Mouse (Mus musculus) fibroblast of lung, adult 2 months (primary cell): ENCODE data around the gene Igfbp7.
"Not testable (repeated sequence)": the region's sequence is repeated elsewhere in the genome, so short reads cannot be mapped to it uniquely, and the experiment has no call there.

Experiments used
- DNase-seq: peaks from one replicate; pipeline ENCODE4 v3.0.0-alpha.2; 2011; ENCODE audit warnings: low read depth

The Igfbp7 gene

DNA sequence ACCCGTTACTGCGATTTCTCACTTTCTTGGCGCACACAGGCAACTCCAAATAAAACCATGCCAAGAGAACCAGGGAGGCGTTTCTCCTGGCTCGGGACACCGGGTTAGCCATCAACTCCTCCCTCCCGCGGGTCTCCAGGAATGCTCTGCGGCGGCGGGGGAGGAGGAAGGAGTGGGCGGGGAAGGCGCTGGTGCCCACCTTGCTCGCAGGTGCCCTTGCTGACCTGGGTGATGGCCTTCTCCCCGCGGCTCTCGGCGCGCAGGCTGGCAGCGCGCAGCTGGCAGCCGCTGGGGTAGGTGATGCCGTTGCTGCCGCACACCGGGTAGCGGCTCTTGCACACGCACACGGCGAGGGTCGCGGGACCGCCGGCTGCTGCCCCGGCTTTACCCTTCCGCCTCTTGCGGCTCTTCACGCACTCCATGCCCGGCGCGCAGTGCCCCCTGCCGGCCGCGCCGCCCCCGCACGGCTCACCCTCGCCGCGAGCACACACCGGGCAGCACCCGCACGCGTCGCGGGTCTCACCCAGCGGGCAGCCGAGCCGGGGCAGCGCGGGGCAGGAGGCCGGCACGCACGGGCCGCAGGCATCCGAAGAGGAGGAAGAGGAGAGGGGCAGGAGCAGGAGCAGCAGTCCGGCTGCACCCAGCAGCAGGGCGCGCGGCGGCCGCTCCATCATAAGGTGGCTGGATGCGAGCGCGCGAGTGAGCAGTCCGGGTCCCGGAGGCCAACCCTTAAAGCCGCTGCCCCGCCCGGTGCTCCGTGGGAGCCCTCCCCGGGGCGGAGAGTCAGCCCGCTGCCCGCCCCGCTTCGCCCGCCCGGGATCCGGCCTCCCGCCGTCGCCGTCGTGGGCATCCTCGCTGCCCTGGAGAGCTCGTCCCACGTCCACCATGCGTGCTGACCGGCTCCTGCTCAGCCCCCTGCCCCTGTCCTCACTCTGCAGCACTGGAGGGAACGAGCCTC, at the start of gene Igfbp7:
Igfbp7 (minus strand) TSS at position 701 of the 958 bp plus-strand sequence.
- peak; percentile 50 for DNase-seq

DNA sequence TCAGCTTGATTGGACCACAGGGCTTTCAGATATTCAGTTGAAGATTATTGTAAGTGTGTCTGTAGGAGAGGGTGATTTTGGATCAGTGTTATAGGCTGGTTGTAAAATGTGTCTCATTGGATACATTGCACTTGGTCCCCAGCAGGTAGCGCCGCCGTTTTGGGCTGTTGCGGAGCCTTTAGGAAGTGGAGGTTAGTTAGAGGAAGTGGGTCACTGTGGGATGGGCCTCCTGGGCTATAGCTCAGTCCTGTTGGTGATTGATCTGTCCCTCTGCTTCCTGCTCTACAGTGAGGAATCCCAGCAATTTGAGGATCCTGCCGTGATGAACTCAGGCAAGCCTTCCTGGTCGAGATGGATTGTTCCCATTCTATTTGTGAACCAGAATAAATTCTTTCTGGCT, 44.3 kb upstream of the Igfbp7 start:
- no peak for DNase-seq

DNA sequence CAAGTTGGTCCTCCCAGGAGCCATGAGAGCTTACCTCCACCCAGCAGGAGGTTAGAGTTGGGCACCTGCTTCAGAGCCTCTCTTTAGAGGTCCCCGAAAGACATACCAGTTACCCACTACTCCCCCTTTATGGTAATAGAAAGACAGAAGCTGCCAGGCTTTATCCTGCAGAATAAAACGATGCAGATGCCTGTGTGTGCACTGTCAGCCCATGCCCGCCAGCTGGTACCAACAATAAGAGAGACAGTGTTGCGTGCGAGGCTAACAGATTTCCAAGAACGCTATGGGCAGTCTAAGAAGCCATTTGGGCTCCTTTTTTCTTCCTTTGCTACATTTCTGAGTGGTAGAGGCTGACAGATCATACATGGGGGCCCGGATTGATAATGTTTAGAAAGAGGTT, 41.7 kb upstream of the Igfbp7 start:
- no peak for DNase-seq

DNA sequence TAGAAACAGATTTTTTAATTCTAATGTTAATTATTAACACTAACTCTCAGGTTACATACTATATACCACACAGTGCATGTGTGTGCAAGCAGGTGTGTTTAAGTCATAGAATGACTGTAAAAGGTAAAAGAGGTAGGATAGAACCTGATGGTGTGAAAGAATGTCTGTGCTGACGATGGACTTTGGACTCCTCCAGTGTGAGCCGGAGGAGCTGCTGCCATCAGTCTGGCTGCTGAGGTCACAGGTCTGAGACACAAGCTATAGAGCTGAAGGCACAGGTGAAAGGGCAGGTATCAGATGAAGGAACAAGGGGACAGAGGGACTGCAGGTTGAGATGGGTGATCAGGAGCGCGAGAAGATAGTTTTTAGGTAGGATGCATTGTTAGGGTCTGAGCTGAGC, 37.6 kb upstream of the Igfbp7 start:
- no peak for DNase-seq

DNA sequence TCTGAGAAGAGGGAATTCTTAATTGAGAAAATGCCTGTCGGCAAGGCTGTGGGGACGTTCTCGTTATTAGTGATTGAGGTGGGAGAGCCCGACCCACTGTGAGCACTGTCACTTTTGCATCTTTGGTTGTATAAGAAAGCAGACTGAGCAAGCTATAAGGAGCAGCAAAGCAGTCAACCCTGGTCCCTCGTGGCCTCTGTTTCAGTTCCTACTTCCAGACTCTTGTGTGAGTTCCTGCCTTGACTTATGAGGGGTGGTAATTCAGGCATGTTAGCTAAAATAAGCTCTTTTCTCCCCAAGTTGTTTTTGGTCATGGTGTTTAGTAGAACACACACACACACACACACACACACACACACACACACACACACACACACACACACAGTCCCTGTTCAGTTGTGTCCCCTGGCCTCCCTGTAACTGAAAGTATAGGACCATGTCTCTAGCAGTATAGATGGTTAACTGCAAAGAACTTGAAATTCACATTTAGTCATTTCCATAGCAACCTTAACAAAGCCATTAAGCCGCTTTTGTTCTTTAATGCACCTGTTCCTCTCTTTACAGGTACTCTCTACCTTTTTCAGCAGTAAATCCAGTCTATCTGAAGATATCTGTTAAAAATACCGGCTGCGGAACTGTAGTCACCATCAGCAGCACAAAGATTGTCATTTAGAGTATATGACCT, 36.2 kb upstream of the Igfbp7 start:
- no peak for DNase-seq

DNA sequence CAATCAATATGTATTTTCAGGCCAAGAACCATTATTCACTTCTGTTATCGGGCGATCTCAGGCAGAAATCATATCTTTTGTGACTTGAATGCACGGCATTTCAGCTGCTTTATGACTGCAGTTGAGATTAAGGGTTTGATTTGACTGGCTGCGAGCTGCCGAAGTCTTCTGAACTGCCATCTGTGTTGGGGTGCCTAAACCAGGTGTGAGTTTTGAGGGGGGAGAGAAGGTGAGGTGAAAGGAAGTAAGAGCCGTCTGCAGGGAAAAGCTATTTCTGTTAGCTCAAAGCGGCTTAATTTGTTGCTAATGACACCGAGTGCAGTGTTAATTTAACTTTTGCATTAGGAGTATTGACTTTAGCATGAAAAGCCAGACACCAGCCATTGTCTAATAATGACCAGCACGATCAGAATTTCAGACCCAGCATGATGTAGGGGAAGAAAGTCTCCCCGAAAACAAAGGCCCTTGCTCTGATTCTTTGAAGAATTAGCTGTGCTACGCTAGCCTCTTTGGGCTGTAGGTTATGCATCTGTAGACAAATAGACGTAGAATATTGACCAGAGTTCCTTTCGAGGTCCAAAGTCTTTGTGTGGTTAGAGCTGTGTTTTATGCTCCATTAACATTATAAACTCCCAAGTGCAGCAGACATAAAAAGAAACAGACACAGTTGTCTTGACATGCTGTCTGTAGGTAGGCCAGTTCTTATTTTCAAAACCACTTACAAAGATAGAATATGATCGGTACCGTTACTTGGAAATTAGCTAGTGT, 35.2 kb upstream of the Igfbp7 start:
- no peak for DNase-seq

DNA sequence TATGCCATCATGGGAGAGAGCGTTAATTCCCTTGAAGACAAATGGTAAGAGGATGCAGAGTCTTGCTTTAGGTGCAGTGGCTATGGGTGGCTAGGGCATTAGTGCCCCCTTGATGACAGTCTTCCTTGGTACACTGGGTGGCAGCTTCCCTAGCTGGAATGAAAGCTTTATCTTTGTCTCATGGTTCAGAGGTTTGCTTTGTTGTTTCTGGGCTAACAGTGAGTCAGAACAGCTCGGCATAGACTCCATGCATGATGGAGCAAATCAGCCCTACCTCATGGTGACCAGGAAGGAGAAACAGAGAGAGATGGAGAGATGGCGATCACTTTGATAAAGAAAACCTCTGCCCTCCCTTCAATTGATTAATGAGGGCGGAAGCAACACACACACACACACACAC, 28.5 kb upstream of the Igfbp7 start:
- DNase-seq: no peak

DNA sequence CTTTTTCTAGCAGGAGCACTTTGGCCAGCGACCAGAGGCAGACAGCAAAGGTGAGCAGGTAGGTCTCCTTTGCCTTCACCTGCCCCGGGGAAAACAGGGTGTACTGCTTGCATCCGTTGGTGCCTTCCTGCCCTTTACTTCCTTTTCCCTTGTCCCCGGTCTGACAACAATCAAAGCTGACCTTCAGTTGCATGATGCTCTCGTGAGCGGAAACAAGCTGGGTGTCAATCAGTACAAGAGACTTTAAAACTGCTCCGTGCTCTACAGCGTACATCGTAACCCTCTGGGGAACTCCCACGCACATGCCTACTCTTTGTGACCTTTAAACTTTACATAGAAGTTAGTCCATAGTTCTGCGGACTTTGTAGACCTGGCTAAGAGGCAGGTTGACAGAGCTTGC, 26.2 kb upstream of the Igfbp7 start:
- no peak for DNase-seq

DNA sequence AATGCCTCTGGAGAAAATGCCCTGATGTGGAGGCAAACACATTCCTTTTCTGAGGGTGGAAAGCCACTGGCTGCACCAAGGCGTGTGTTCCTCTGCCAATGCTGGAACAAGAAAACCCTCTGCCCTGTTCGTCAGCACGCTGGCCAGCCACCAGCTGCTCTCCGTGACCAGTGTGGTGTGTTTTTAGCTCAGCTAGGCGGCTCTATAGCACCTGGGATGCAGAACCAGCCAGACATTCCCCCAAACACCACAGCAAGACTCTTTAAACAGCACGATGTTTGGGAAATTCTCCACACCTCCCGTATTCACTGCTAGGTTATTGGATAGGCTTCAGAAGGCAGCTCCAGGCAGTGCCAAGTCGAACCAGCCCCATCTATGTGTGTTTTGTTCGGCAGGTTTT, 25.7 kb upstream of the Igfbp7 start:
- DNase-seq: peak; percentile 73

DNA sequence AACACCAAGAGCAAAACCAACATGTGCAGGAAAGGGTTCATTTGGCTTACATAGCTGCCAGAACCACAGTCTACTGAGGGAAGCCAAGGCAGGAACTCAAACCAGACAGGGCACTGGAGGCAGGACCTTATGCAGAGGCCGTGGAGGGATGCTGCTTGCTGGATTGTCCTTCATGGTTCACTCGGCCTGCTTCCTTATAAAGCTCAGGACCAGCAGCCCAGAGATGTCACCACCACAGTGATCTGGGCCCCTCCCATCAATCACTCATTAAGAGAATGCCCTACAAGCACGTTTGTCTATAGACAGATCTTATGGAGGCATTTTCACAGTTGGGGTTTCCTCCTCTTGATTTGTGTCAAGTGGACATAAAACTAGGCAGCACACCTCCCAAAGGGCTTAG, 25.3 kb upstream of the Igfbp7 start:
- DNase-seq: no peak

DNA sequence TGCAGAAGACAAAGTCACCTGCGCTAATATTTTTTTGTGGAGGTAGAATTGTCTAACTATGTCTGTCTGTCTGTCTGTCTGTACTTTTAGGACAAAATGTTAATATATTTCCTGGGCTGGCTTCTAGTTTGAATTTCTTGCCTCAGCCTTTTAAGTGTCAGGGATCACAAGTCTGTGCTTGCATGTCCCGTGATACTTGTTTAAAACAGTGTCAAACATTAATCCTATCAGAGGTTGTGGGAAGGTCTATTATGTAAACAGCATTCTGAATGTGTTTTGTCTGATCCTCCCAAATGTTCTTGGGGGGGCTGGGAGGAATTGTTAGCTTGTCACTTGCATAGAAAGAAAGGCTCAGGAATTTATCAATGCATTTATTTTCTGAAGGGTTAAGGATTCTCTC, 24.6 kb upstream of the Igfbp7 start:
- no peak for DNase-seq

DNA sequence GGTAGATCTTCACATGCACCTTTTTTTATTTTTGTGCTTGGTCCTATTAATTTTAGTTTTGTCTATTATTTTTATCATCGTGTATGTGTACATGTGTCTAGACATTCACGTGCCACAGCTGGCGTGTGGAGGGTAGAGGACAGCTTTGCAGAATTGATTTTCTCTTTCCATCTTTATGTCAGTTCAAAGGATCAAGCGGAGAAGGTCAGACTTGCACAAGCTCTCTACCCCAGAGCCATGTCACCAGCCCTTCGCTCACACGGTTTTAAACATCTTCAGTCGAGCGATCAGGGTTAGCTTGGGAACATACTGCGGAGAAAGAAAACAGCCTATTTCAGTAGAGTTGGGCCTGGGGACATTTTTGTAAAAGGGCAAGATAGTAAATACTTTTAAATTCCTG, 23.2 kb upstream of the Igfbp7 start:
- DNase-seq: no peak

DNA sequence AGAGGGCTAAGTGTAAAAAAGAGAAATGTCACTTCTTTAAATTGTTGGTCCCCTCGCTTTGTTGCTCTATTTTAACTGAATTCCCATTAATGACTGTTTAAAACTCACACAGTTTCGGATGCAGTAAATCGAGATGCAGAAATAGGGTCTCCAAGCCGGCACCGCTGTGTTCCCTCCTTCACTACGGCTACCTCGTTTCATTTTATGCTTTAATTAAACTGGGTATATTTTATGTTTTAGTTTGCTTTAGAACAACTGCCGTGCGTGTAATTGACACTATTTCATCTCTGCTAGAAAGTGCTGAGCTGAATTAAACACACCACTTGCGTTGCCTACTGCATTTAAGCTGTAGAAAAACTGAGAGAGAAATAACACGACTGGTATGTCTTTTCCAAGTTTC, 22.6 kb upstream of the Igfbp7 start:
- DNase-seq: no peak

DNA sequence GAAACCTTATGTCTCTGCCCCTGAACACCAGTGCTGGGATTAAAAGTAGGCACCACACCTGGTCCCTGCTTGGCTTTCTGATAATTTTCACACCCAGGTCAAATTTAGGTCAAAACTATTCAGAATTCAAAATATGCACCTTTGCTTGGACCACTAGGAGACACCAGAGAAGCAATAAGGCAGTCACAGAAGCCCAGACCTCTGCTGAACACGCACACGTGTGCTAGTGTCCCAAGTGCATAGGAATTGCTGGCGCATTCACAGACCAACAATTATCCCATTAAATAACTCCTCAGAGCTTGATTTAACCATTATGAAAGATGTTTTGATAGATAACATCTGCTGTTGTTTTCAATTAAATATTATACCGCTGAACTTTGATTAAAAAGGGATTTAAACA, 22.2 kb upstream of the Igfbp7 start:
- DNase-seq: no peak

DNA sequence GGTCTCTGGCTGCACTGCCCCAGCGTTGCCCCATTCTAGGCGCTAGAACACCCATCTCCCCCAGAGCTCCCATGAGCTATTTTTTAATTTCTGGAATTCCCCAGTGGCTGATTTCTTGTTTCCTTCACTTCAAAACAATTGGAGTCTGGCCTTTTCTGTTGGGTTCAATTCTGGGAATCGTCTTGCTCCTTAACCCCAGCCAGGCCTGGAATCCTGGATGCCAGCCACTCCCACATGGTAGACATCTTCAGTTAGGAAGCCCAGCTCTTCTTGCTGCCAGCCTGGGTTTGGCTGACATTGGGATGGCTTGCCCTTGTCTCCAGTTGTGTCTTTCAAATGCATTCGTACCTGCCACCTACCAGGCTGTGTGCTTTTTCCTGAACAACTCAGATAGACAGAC, 20.7 kb upstream of the Igfbp7 start:
- no peak for DNase-seq

DNA sequence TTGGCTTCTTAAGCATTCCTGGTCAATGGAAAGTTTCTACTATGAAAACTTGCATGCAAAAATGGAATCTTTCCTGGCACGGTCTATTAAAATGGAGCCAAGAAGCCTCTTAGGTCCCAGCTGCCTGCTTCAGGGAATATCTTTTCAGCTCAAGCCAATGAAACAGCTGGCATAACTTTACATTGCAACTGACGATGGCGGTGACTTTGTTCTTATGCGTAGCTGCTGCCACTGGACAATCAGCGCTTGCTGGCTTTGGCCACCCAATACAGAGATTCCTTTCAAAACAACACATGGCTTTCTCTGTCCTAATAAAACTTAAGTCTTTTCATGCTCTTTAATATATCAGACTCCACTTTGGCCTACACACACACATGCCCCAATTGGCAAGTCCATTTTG, 20.1 kb upstream of the Igfbp7 start:
- DNase-seq: no peak

DNA sequence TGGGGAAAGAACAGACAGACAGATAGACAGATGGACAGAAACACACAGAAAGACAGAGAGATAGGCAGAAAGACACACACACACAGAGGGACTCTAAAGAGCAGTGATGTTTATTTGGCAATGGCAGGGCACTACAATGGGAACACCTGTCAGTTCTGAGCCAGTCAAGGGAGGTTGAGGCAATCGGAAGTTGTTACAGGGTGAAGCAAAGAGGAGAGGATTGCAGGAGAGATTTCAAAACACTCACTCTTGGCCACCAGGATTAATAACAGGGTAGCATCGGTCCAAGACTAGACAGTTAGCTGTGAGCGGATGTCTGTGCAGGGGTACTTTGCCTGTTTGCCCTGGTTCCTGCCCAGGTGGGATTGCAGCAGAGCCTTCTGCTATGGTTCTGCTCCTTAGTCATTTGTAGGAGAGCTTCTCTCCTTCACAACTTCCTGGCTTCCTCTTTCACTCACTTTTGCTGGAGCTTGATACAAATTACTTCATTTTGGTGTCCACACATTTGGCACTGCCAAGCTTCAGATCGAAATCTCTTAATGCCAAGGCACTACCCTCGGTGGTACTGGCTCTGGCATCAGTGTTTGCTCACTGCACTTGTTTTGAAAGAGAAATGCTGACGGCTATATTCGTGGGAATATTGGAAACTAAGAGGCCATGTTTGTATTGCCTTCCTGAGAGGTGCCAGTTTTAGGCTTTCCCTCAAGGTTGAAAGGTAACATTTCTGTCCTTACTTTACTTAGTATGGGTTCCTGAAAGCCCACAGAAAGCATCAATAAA, 18.1 kb upstream of the Igfbp7 start:
- DNase-seq: no peak

DNA sequence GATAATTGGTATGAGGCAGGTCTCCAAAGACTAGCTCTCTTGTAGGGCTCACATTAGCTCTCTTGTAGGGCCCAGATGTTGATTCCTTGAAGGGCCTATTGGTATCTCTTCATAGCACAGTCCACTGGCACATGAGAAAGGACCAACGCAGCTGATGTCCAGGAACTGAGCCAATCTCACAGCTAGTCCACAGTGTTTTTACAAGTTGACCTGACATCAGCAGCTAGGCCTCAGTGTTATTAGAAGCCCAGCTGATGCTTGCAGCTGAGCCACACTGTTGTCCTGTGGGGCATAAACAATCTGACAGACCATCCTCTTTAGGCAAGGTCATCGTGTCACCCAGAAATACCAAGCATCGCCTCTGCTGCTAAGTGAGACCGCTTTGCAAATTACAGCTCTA, 11.7 kb upstream of the Igfbp7 start:
- not testable (repeated sequence) for DNase-seq

DNA sequence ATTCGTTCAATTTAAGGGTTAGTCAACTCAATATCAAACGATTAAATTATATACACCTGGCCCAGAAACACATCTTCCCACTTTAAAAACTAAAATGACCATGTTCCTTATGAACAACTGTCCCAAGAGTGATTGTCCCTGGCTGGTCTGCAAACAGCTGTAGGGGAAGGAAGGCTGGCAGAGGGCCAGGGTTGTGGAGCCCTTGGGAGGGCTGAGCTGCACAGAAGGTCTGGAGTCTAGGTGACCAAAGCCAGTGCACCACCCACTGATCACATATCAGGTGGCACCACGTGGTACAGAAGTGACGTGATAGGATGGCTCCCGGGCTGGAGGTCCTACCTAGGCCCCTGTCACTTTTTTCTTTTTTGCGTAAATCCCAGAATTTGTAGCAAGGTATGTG, 8.2 kb upstream of the Igfbp7 start:
- no peak for DNase-seq

DNA sequence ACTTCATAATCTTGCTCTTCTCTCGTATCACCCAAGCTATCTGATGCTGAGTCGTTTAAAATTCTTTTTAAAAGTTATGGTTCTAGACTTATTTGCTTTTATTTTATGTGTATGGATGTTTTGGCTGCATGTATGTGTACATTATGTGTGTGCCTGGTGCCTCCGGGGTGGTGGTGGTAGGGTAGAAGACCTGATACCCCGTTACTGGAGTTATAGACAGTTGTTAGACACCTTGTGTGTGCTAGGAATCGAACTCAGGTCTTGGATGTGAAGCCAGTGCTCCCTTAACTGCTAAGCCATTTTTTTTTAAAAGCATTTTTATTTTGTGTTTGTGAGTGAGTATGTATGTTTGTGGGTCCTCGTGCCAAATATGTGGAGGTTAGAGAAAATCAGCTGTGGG, 689 bp upstream of the Igfbp7 start:
- no peak for DNase-seq

DNA sequence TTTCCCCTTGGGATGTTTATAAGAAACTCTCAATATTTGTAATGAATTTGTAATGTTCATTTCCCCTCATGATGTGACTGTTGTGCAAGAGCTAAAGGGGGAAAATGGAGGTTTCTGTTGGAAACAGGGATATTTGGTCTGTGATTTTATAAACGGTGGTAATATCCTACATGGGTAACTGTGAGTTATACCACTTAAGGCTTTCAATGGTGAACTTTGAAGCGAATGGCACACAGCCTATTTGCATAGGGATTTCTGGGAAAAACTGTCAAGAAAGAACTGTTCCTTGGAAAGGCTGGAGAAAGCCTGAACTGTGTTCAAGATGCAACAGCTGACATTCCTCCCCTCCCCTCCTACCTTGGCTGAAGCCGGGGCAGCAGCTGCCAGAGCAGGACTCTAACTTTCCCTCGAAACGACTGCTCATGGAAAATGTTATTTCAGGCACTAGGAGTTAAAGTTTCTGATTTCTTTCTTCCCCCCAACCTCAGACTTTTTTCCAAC, 1.4 kb downstream of the Igfbp7 start:
- DNase-seq: peak; percentile 40
